Mouse (Mus musculus) hindbrain, embryonic 12.5 days (tissue): Measurements from ENCODE around the gene Eaf2. TPM values are rescaled to one million over a fixed set of nuclear protein-coding genes. Genes with fewer than 3 reads are reported as not detected.

ENCODE experiments used
- ATAC-seq: fragments of 200-750 bp; cut with Nextera tagmentation; 2 replicates; pipeline ENCODE4 v1.8.0; 2017; ENCODE audit warnings: moderate TSS enrichment; ENCODE audit not compliant: low FRiP score
- H3K27ac ChIP-seq: fragments of 300-500 bp; sonication (generic); 2 replicates; pipeline ENCODE4 v1.5.1; 2016; ENCODE audit warnings: mild to moderate bottlenecking
- H3K27me3 ChIP-seq: fragments of 300-500 bp; sonication (generic); 2 replicates; pipeline ENCODE4 v1.6.1; 2016; ENCODE audit warnings: mild to moderate bottlenecking
- H3K36me3 ChIP-seq: fragments of 300-500 bp; sonication (generic); 2 replicates; pipeline ENCODE4 v1.6.1; 2016; ENCODE audit warnings: mild to moderate bottlenecking
- H3K4me1 ChIP-seq: fragments of 300-500 bp; sonication (generic); 2 replicates; pipeline ENCODE4 v1.6.1; 2016
- H3K4me2 ChIP-seq: fragments of 300-500 bp; sonication (generic); replicated peaks from 2 replicates; pipeline ENCODE4 v1.6.1; 2016; ENCODE audit warnings: mild to moderate bottlenecking
- H3K4me3 ChIP-seq: fragments of 300-500 bp; sonication (generic); 2 replicates; pipeline ENCODE4 v1.5.1; 2016; ENCODE audit warnings: mild to moderate bottlenecking
- H3K9ac ChIP-seq: fragments of 300-500 bp; sonication (generic); 2 replicates; pipeline ENCODE4 v1.6.1; 2016; ENCODE audit warnings: mild to moderate bottlenecking, moderate library complexity
- H3K9me3 ChIP-seq: fragments of 300-500 bp; sonication (generic); replicated peaks from 2 replicates; pipeline ENCODE4 v1.6.1; 2016; ENCODE audit warnings: mild to moderate bottlenecking
- WGBS: fragments of 180-500 bp; shearing (Covaris S2); methylation state at CpG from one replicate; pipeline ENCODE4 v1.1.7; 2016; 5-methylcytosine and 5-hydroxymethylcytosine counted together
- polyA plus RNA-seq: library from polyadenylated mRNA; unstranded; fragments of >200 nt; fragmentation: Nextera tagmentation; extraction: Ambion mirVana; gene quantifications from 2 replicates; pipeline ENCODE4 v1.2.1, GENCODE M21; 2016

Eaf2 gene
- polyA plus RNA-seq, 1 experiment from 2014 or later = 1.2 TPM

- Histone ChIP-seq H3K4me1 (no peaks in the 10 kb centered on the region), H3K27ac (no peak overlapping the region), H3K4me2 (no peak overlapping the region), H3K9ac (no peak overlapping the region), H3K27me3 (no peaks in the 10 kb centered on the region), H3K9me3 (no peaks in the 10 kb centered on the region), H3K36me3 (no peaks in the 10 kb centered on the region), H3K4me3 (no peak overlapping the region)
- no peak for ATAC-seq
- 89% methylated on average over 7 of the region's 7 CpGs for WGBS
Observed at GRCm38 (mm10) chr16:36786466-36786865, 88.3 kb downstream of the Eaf2 start.

GRCm38 (mm10) chr16:36784594-36785313 is 90.0 kb downstream of the Eaf2 start, which contains the start of gene Slc15a2:
Gene Slc15a2, minus strand, starts transcription at chr16:36784962.
- ATAC-seq = no peak
- H3K9me3 ChIP-seq = no peaks in the 10 kb centered on the region
- no peak within 1 kb of the TSS for H3K4me3 ChIP-seq
- no peak within 1 kb of the TSS for H3K4me2 ChIP-seq
- no peak within 1 kb of the TSS for H3K9ac ChIP-seq
- H3K27ac ChIP-seq = no peak within 1 kb of the TSS
- no peaks in the 10 kb centered on the region for H3K27me3 ChIP-seq
- H3K4me1 ChIP-seq = no peaks in the 10 kb centered on the region
- no peaks in the 10 kb centered on the region for H3K36me3 ChIP-seq
- 76% methylated on average over 10 of the region's 10 CpGs for WGBS

DNA sequence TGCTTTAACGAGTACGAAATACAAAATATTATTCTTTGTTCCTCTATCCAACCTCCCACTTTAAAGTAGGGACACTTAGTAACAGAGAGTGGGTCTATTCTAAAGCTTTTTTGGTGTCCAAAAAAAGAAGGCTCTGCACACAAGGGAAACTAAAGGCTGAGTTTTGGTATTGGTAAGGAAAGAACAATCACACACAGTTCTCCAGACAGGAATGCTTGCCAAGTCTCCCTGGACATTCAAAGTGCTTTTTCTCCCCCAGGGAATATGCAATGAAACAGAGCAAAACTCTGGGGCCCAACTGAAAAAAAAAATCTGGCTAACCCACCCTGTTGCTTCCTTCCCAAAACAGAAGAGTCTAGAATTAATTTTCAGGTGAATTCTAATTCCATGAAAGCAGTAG is 90.7 kb downstream of the Eaf2 start:
- no peaks in the 10 kb centered on the region for H3K27me3 ChIP-seq
- ATAC-seq = no peak
- no peak overlapping the region for H3K4me3 ChIP-seq
- no peak overlapping the region for H3K9ac ChIP-seq
- WGBS = 94% methylated on average over 2 of the region's 2 CpGs
- H3K27ac ChIP-seq = no peak overlapping the region
- H3K9me3 ChIP-seq = no peaks in the 10 kb centered on the region
- H3K4me1 ChIP-seq = no peaks in the 10 kb centered on the region
- H3K4me2 ChIP-seq = no peak overlapping the region
- no peaks in the 10 kb centered on the region for H3K36me3 ChIP-seq

GRCm38 (mm10) chr16:36775658-36776057 is 99.1 kb downstream of the Eaf2 start:
- H3K4me2 ChIP-seq = no peak overlapping the region
- 72% methylated on average over 6 of the region's 6 CpGs for WGBS
- H3K27me3 ChIP-seq = no peaks in the 10 kb centered on the region
- H3K27ac ChIP-seq = no peak overlapping the region
- H3K9ac ChIP-seq = no peak overlapping the region
- no peaks in the 10 kb centered on the region for H3K9me3 ChIP-seq
- H3K4me3 ChIP-seq = no peak overlapping the region
- ATAC-seq = no peak
- no peaks in the 10 kb centered on the region for H3K4me1 ChIP-seq
- H3K36me3 ChIP-seq = no peaks in the 10 kb centered on the region

- H3K4me1 ChIP-seq = no peaks in the 10 kb centered on the region
- H3K36me3 ChIP-seq = no peaks in the 10 kb centered on the region
- H3K4me2 ChIP-seq = no peak overlapping the region
- no peak for ATAC-seq
- no peak overlapping the region for H3K9ac ChIP-seq
- H3K4me3 ChIP-seq = no peak overlapping the region
- H3K27ac ChIP-seq = no peak overlapping the region
- no peaks in the 10 kb centered on the region for H3K27me3 ChIP-seq
- WGBS = 94% methylated on average over 5 of the region's 5 CpGs
- H3K9me3 ChIP-seq = no peaks in the 10 kb centered on the region
Observed at GRCm38 (mm10) chr16:36772996-36773395, 101.8 kb downstream of the Eaf2 start.

- H3K9ac ChIP-seq = no peak overlapping the region
- H3K27ac ChIP-seq = no peak overlapping the region
- no peaks in the 10 kb centered on the region for H3K4me1 ChIP-seq
- no peak overlapping the region for H3K4me3 ChIP-seq
- no peak for ATAC-seq
- no peak overlapping the region for H3K4me2 ChIP-seq
- no peaks in the 10 kb centered on the region for H3K36me3 ChIP-seq
- no peaks in the 10 kb centered on the region for H3K27me3 ChIP-seq
- WGBS = 96% methylated on average over 3 of the region's 3 CpGs
- H3K9me3 ChIP-seq = no peaks in the 10 kb centered on the region
Observed at GRCm38 (mm10) chr16:36771703-36772102, 103.1 kb downstream of the Eaf2 start.

DNA sequence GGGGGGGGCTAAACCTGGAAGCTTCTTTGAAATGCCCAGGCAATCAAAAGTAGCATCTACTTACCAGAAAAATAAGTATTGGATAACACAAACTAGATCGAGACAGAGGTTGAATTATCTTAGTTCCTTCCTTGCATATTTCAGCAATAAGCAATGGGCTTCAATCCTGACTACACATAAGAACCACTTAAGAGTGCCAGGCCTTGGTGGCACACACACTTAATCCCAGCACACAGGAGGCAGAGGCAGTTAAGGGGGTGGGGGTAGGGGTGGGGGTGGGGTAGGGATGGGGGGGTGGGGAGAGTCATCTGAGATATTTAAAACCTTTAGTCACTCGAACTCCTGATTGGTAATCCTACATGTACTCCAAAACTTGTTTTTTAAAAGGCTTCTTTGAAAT is 103.6 kb downstream of the Eaf2 start:
- Histone ChIP-seq H3K9ac (no peak overlapping the region), H3K4me1 (no peaks in the 10 kb centered on the region), H3K4me2 (no peak overlapping the region), H3K9me3 (no peaks in the 10 kb centered on the region), H3K27me3 (no peaks in the 10 kb centered on the region), H3K36me3 (no peaks in the 10 kb centered on the region), H3K27ac (no peak overlapping the region), H3K4me3 (no peak overlapping the region)
- ATAC-seq = no peak
- 76% methylated on average over 2 of the region's 2 CpGs for WGBS

GRCm38 (mm10) chr16:36770830-36771229 is 104.0 kb downstream of the Eaf2 start:
- no peaks in the 10 kb centered on the region for H3K27me3 ChIP-seq
- no peak overlapping the region for H3K27ac ChIP-seq
- no peak overlapping the region for H3K9ac ChIP-seq
- ATAC-seq = no peak
- WGBS = 76% methylated on average over 4 of the region's 4 CpGs
- H3K36me3 ChIP-seq = no peaks in the 10 kb centered on the region
- H3K4me3 ChIP-seq = no peak overlapping the region
- H3K4me1 ChIP-seq = no peaks in the 10 kb centered on the region
- no peaks in the 10 kb centered on the region for H3K9me3 ChIP-seq
- no peak overlapping the region for H3K4me2 ChIP-seq

GRCm38 (mm10) chr16:36770191-36770771 is 104.5 kb downstream of the Eaf2 start:
- Histone ChIP-seq H3K27me3 (no peaks in the 10 kb centered on the region), H3K9ac (no peak overlapping the region), H3K4me1 (no peaks in the 10 kb centered on the region), H3K9me3 (no peaks in the 10 kb centered on the region), H3K27ac (no peak overlapping the region), H3K36me3 (no peaks in the 10 kb centered on the region), H3K4me2 (no peak overlapping the region), H3K4me3 (no peak overlapping the region)
- no peak for ATAC-seq
- WGBS = 78% methylated on average over 9 of the region's 13 CpGs

DNA sequence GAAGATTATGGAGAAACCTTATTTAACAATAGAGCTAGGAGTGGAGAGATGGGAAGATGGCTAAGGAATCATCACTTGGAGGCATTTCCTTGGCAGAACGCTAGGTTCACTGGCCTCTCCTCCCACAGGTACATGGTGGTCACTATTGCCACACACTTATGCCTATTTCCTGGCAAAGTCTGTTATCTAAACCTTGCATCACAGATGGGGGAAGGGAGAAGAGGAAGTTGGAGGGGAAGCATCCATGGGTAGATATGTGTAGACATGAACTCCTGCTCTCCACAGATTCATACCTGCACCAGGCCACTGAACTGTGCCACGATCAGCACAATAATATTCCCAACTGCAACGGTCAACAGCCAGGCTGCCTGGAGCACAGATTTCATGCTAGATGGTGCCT is 122.8 kb downstream of the Eaf2 start:
- Histone ChIP-seq H3K36me3 (no peaks in the 10 kb centered on the region), H3K9me3 (no peaks in the 10 kb centered on the region), H3K4me2 (no peak overlapping the region), H3K4me3 (no peak overlapping the region), H3K4me1 (no peaks in the 10 kb centered on the region), H3K9ac (no peak overlapping the region), H3K27ac (no peak overlapping the region), H3K27me3 (no peaks in the 10 kb centered on the region)
- ATAC-seq = no peak
- WGBS = 93% methylated on average over 3 of the region's 3 CpGs

- H3K4me1 ChIP-seq = no peaks in the 10 kb centered on the region
- H3K4me2 ChIP-seq = no peak overlapping the region
- no peaks in the 10 kb centered on the region for H3K27me3 ChIP-seq
- H3K36me3 ChIP-seq = no peaks in the 10 kb centered on the region
- 71% methylated on average over 2 of the region's 2 CpGs for WGBS
- no peak overlapping the region for H3K4me3 ChIP-seq
- ATAC-seq = no peak
- no peak overlapping the region for H3K27ac ChIP-seq
- no peaks in the 10 kb centered on the region for H3K9me3 ChIP-seq
- H3K9ac ChIP-seq = no peak overlapping the region
Observed at GRCm38 (mm10) chr16:36747767-36748166, 127.0 kb downstream of the Eaf2 start.

GRCm38 (mm10) chr16:36747068-36747467 is 127.7 kb downstream of the Eaf2 start:
- no peaks in the 10 kb centered on the region for H3K9me3 ChIP-seq
- H3K4me2 ChIP-seq = no peak overlapping the region
- no peak overlapping the region for H3K27ac ChIP-seq
- H3K36me3 ChIP-seq = no peaks in the 10 kb centered on the region
- H3K4me3 ChIP-seq = no peak overlapping the region
- H3K9ac ChIP-seq = no peak overlapping the region
- H3K4me1 ChIP-seq = no peaks in the 10 kb centered on the region
- no peak for ATAC-seq
- no peaks in the 10 kb centered on the region for H3K27me3 ChIP-seq
- 83% methylated on average over 4 of the region's 4 CpGs for WGBS

GRCm38 (mm10) chr16:36743580-36743979 is 131.2 kb downstream of the Eaf2 start:
- no peak overlapping the region for H3K4me3 ChIP-seq
- no peak overlapping the region for H3K27ac ChIP-seq
- no peak overlapping the region for H3K4me2 ChIP-seq
- no peaks in the 10 kb centered on the region for H3K9me3 ChIP-seq
- H3K27me3 ChIP-seq = no peaks in the 10 kb centered on the region
- no peaks in the 10 kb centered on the region for H3K4me1 ChIP-seq
- H3K9ac ChIP-seq = no peak overlapping the region
- H3K36me3 ChIP-seq = no peaks in the 10 kb centered on the region
- no peak for ATAC-seq
- 87% methylated on average over 8 of the region's 8 CpGs for WGBS
